In the genomic region with DNA sequence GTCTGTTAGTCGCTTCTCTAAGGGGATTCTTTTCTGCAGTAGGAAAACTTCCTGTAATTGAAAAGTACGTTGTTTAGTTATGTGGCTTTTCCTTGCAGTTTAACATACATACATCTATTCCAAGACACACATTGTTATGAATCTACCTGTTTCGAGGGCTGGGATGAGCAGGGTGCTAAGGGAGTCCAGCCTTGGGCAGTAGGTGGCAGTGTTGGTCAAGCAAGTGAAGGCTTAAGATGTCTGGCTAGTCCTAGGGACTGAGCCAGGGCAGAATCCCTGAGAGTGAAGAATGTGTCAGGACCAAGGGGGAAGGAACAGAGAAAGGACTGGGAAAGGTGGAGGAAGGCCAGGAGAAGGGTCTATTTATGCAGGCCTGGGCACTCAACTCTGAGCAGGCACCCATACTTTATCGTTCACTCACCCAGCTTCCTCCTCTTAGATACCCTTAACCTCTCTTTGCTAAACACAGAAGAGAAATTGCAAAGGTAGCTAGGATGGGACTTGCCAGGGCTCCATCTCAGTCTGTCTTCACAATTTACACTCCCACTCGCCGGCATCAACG, we compare ENCODE assay signal across 9 mouse cellular contexts. TPM values are rescaled to one million over a fixed set of nuclear protein-coding genes. Genes with fewer than 3 reads are reported as not detected.
DNase-seq lines count a peak whose midpoint lies in the region; ATAC-seq and TF ChIP-seq lines count a peak whose summit lies in the region.
"Had no signal": no experiment of that assay in that cellular context is flagged by ENCODE, and none has a peak within 500 bp of the region (broad histone marks: within the 10 kb centered on the region; RNA-seq: fewer than 3 reads in every experiment).

No protein-coding gene starts in this region.

- no peak for TF ChIP-seq EP300 in MEL (IDR thresholded peaks at IDR 0.05; ENCODE audit: low read depth in 1 of 2, low read length in 2 of 2)

- H3K9me3 ChIP-seq in MEL (replicated peaks; ENCODE audit: insufficient read depth, low read length): no peaks in the 10 kb centered on the region
- H3K9me3 ChIP-seq in forebrain, embryonic 13.5 days (replicated peaks): no peaks in the 10 kb centered on the region
- no peaks in the 10 kb centered on the region for H3K9me3 ChIP-seq in hindbrain, embryonic 12.5 days (replicated peaks)
- H3K9me3 ChIP-seq: heart, embryonic 13.5 days had no signal

- 0 out of 2 replicates have a peak, but pooled peaks have one; percentile 51 for ATAC-seq in forebrain, embryonic 13.5 days
- ATAC-seq in hindbrain, embryonic 12.5 days (ENCODE audit: low FRiP score): peak; percentile 48; the same call in 1 of the 2 replicates

- TF ChIP-seq RAD21 in MEL (IDR thresholded peaks at IDR 0.05; ENCODE audit: low read depth, low read length): peak; percentile 54

- peak; percentile 36 for DNase-seq in MEL (ENCODE audit: low read depth, low spot score)
- DNase-seq in layer of hippocampus, postnatal 14 days (ENCODE audit: low spot score in 2 of 2): peak; percentile 50 to 56
- peak; percentile 41 for DNase-seq in lung, postnatal 25 days (ENCODE audit: low spot score)
- peak; percentile 23 for DNase-seq in skeletal muscle tissue, adult 2 months (ENCODE audit: low read depth, low spot score)
- DNase-seq in T-cell, adult 2 months (ENCODE audit: low spot score): no peak

- no peak overlapping the region for H3K9ac ChIP-seq in MEL (ENCODE audit: control insufficient read depth, low read depth, low read length, poor library complexity, severe bottlenecking)
- no peak overlapping the region for H3K9ac ChIP-seq in forebrain, embryonic 13.5 days
- no peak overlapping the region for H3K9ac ChIP-seq in hindbrain, embryonic 12.5 days
- H3K9ac ChIP-seq: heart, embryonic 13.5 days had no signal

- no peaks in the 10 kb centered on the region for H3K79me2 ChIP-seq in MEL (ENCODE audit: control insufficient read depth, insufficient read depth, low read length, poor library complexity)

- H3K27me3 ChIP-seq in MEL (ENCODE audit: control insufficient read depth in 1 of 2, insufficient read depth in 2 of 2, low read length in 2 of 2): no peaks in the 10 kb centered on the region; a peak in 3 of 4 replicates
- H3K27me3 ChIP-seq in forebrain, embryonic 13.5 days: no peaks in the 10 kb centered on the region
- H3K27me3 ChIP-seq in hindbrain, embryonic 12.5 days: no peaks in the 10 kb centered on the region
- H3K27me3 ChIP-seq: heart, embryonic 13.5 days had no signal

- H3K36me3 ChIP-seq in MEL (ENCODE audit: control insufficient read depth in 1 of 2, insufficient read depth in 2 of 2, low read length in 2 of 2): no peaks in the 10 kb centered on the region
- no peaks in the 10 kb centered on the region for H3K36me3 ChIP-seq in forebrain, embryonic 13.5 days (ENCODE audit: poor library complexity, severe bottlenecking)
- H3K36me3 ChIP-seq in hindbrain, embryonic 12.5 days: no peaks in the 10 kb centered on the region
- H3K36me3 ChIP-seq: heart, embryonic 13.5 days had no signal

- TF ChIP-seq POLR2A in MEL (IDR thresholded peaks at IDR 0.05; ENCODE audit: control insufficient read depth in 1 of 2, insufficient read depth in 1 of 2, low read depth in 1 of 2, low read length in 2 of 2, poor library complexity in 1 of 2): no peak
- TF ChIP-seq POLR2A in bone marrow, adult 2 months (IDR thresholded peaks at IDR 0.05; ENCODE audit: borderline replicate concordance, control insufficient read depth, low read depth, low read length): no peak

- 48% methylated on average over 7 of the region's 7 CpGs for WGBS in bone marrow, adult 2 months
- WGBS in forebrain, embryonic 13.5 days: 58% methylated on average over 7 of the region's 7 CpGs
- whole genome bisulfite sequencing in hindbrain, embryonic 12.5 days: 50% methylated on average over 7 of the region's 7 CpGs

- no peak overlapping the region for H3K4me2 ChIP-seq in forebrain, embryonic 13.5 days
- no peak overlapping the region for H3K4me2 ChIP-seq in hindbrain, embryonic 12.5 days (replicated peaks)
- H3K4me2 ChIP-seq: heart, embryonic 13.5 days had no signal

- no peaks in the 10 kb centered on the region for H3K4me1 ChIP-seq in MEL (ENCODE audit: control insufficient read depth in 1 of 2, insufficient read depth in 2 of 2, low read length in 2 of 2)
- no peaks in the 10 kb centered on the region for H3K4me1 ChIP-seq in bone marrow, adult 2 months (ENCODE audit: control insufficient read depth, insufficient read depth, low read length)
- H3K4me1 ChIP-seq in forebrain, embryonic 13.5 days: 0 out of 2 replicates have a peak, but pooled peaks cover 3% of the 10 kb centered on the region
- H3K4me1 ChIP-seq in hindbrain, embryonic 12.5 days: no peaks in the 10 kb centered on the region

- peak; percentile 41 to 68 (median 68) for TF ChIP-seq CTCF in MEL (IDR thresholded peaks at IDR 0.05 in 2 of 3, conservative IDR thresholded peaks at IDR 0.05 in 1 of 3; ENCODE audit: control insufficient read depth in 1 of 3, insufficient read depth in 1 of 3, low read depth in 2 of 3, low read length in 3 of 3, poor library complexity in 1 of 3, severe bottlenecking in 1 of 3)
- peak; percentile 63 for TF ChIP-seq CTCF in bone marrow, adult 2 months (IDR thresholded peaks at IDR 0.05; ENCODE audit: control insufficient read depth, insufficient read depth, low read length)

- no peak overlapping the region for H3K4me3 ChIP-seq in MEL (ENCODE audit: control insufficient read depth in 1 of 2, insufficient read depth in 1 of 2, low read depth in 2 of 2, low read length in 2 of 2)
- no peak overlapping the region for H3K4me3 ChIP-seq in bone marrow, adult 2 months (replicated peaks; ENCODE audit: control insufficient read depth, low read depth, low read length)
- H3K4me3 ChIP-seq in forebrain, embryonic 13.5 days: no peak overlapping the region
- H3K4me3 ChIP-seq in hindbrain, embryonic 12.5 days: no peak overlapping the region
- H3K4me3 ChIP-seq: heart, embryonic 13.5 days had no signal

- H3K27ac ChIP-seq in MEL (ENCODE audit: control insufficient read depth, low read depth, low read length): no peak overlapping the region
- no peak overlapping the region for H3K27ac ChIP-seq in bone marrow, adult 2 months (ENCODE audit: control insufficient read depth, insufficient read depth, low read depth, low read length, poor library complexity)
- H3K27ac ChIP-seq in forebrain, embryonic 13.5 days: no peak overlapping the region
- no peak overlapping the region for H3K27ac ChIP-seq in hindbrain, embryonic 12.5 days
- H3K27ac ChIP-seq: heart, embryonic 13.5 days had no signal

TF ChIP-seq in MEL, 35 proteins besides CTCF, POLR2A, EP300 and RAD21:
- TF ChIP-seq SMC3 (IDR thresholded peaks at IDR 0.05; ENCODE audit: low read depth, low read length): peak; percentile 29
- TF ChIP-seq RCOR1 (IDR thresholded peaks at IDR 0.05; ENCODE audit: low read depth, low read length): no peak

RNA-seq across cellular contexts. Expression of a gene that starts 23.2 kb away (rescaled TPM):
- 23.9 and 27.1 TPM in 2 replicates for total RNA-seq in MEL (2012; rRNA removed)
- 10 to 100 TPM in 1 of 2 experiments, not detected in 1; 25.6 TPM for polyA plus RNA-seq in MEL (2012; ENCODE audit: insufficient read depth in 1 of 2, insufficient read length in 2 of 2, low read depth in 1 of 2, low replicate concordance in 2 of 2, missing spikeins in 1 of 2)
- 3.2 and 6.8 TPM in 2 replicates for polyA plus RNA-seq in bone marrow, adult 2 months (2011; ENCODE audit: insufficient read depth, insufficient read length, low replicate concordance, missing spikeins)
- polyA plus RNA-seq in forebrain, embryonic 13.5 days (2015; fragmentation: Nextera tagmentation; extraction: Ambion mirVana): 45.7 and 52.3 TPM in 2 replicates
- polyA plus RNA-seq in hindbrain, embryonic 12.5 days (2016; fragmentation: Nextera tagmentation; extraction: Ambion mirVana): 33.0 and 34.5 TPM in 2 replicates
- 10 to 100 TPM; 46.9 to 49.3 TPM for total RNA-seq in layer of hippocampus, postnatal 14 days (2021)

RNA-seq across cellular contexts. Expression of a gene that starts 29.0 kb away (rescaled TPM):
- 0.88 and 1.8 TPM in 2 replicates for total RNA-seq in MEL (2012; rRNA removed)
- polyA plus RNA-seq in MEL (2012; ENCODE audit: insufficient read depth in 1 of 2, insufficient read length in 2 of 2, low read depth in 1 of 2, low replicate concordance in 2 of 2, missing spikeins in 1 of 2): under 1 TPM in 1 of 2 experiments, not detected in 1; 0.17 TPM
- polyA plus RNA-seq in bone marrow, adult 2 months (2011; ENCODE audit: insufficient read depth, insufficient read length, low replicate concordance, missing spikeins): not detected in 2 replicates
- polyA plus RNA-seq in forebrain, embryonic 13.5 days (2015; fragmentation: Nextera tagmentation; extraction: Ambion mirVana): 1.8 and 2.9 TPM in 2 replicates
- polyA plus RNA-seq in hindbrain, embryonic 12.5 days (2016; fragmentation: Nextera tagmentation; extraction: Ambion mirVana): 2.4 and 3.2 TPM in 2 replicates
- total RNA-seq in layer of hippocampus, postnatal 14 days (2021): 1 to 10 TPM; 2.3 to 2.7 TPM
- polyA plus RNA-seq: heart, embryonic 13.5 days had no signal
